Mouse (Mus musculus) myocyte (in vitro differentiated cells): ENCODE data around the gene Cst6.

Experiments
- MAX ChIP-seq: IDR thresholded peaks from one replicate; pipeline ENCODE4 v1.6.1; 2011; ENCODE audit warnings: low read depth, mild to moderate bottlenecking, control low read depth
- POLR2A ChIP-seq: IDR thresholded peaks from one replicate; pipeline ENCODE4 v1.6.1; 2011; ENCODE audit warnings: low read depth, mild to moderate bottlenecking, control low read depth, moderate library complexity; ENCODE audit not compliant: insufficient read length
- POLR2AphosphoS2 ChIP-seq: IDR thresholded peaks from one replicate; pipeline ENCODE4 v1.6.1; 2011; ENCODE audit warnings: low read depth, control low read depth; ENCODE audit not compliant: insufficient read length
- SRF ChIP-seq: IDR thresholded peaks from one replicate; pipeline ENCODE4 v1.6.1; 2011; ENCODE audit warnings: low read depth; ENCODE audit not compliant: control insufficient read depth, insufficient read length

DNA sequence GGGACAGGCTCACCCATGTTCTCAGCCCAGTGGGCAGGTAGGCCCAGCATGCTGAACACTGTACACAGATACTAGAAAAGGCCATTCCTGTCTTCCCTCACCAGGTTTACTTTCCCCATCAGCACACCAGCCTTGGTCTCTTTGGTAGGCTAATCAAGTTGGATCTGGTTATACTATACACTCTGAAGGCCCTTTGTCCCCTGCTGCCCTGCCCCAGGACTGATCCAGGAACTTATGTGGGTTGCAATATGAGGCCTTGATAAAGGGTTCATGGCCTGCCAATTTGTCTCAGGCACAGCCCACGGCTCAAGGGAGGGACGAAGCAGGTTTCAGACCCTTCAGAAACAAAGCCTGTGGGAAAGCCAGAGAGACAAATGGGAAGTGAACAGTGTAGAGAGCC is 4.2 kb upstream of the Cst6 start:
- TF ChIP-seq POLR2A (no peak), MAX (no peak), SRF (no peak), POLR2AphosphoS2 (no peak)
